Mouse (Mus musculus) MEL (cell line): ENCODE results near the gene Rpl26. TPM values are rescaled to one million over a fixed set of nuclear protein-coding genes. Genes with fewer than 3 reads are reported as not detected.

Source experiments
- DNase-seq: peaks from one replicate; pipeline ENCODE4 v3.0.0; 2011; ENCODE audit warnings: low read depth, low spot score
- H3K27ac ChIP-seq: 2 replicates; pipeline ENCODE4 v1.5.1; 2012; ENCODE audit warnings: low read depth, mild to moderate bottlenecking, control low read depth, low read length, moderate library complexity; ENCODE audit not compliant: control insufficient read depth
- H3K27me3 ChIP-seq, 2 experiments: fragments of 150-350 bp in 1 of 2; sonication (generic) in 1 of 2; 2 replicates each; pipeline ENCODE4 v1.6.1; 2012; ENCODE audit warnings: low read length in 2 of 2, mild to moderate bottlenecking in 2 of 2, improper control_type of control experiment in 1 of 2, moderate library complexity in 1 of 2; ENCODE audit not compliant: insufficient read depth in 2 of 2, control insufficient read depth in 1 of 2
- H3K36me3 ChIP-seq, 2 experiments: 2 replicates each; pipeline ENCODE4 v1.6.1; 2012 to 2014; ENCODE audit warnings: low read length in 2 of 2, improper control_type of control experiment in 1 of 2, inconsistent platforms in 1 of 2, mild to moderate bottlenecking in 1 of 2; ENCODE audit not compliant: insufficient read depth in 2 of 2, control insufficient read depth in 1 of 2
- H3K4me1 ChIP-seq, 2 experiments: fragments of 150-350 bp in 1 of 2; sonication (generic) in 1 of 2; 2 replicates each; pipeline ENCODE4 v1.6.1; 2012; ENCODE audit warnings: low read length in 2 of 2, improper control_type of control experiment in 1 of 2, mild to moderate bottlenecking in 1 of 2; ENCODE audit not compliant: insufficient read depth in 2 of 2, control insufficient read depth in 1 of 2
- H3K4me3 ChIP-seq, 2 experiments: fragments of 150-350 bp in 1 of 2; sonication (generic) in 1 of 2; 2 replicates each; pipeline ENCODE4 v1.5.1; 2012; ENCODE audit warnings: low read depth in 2 of 2, low read length in 2 of 2, mild to moderate bottlenecking in 2 of 2, moderate library complexity in 2 of 2, control low read depth in 1 of 2, improper control_type of control experiment in 1 of 2; ENCODE audit not compliant: control insufficient read depth in 1 of 2, insufficient read depth in 1 of 2
- H3K79me2 ChIP-seq: 2 replicates; pipeline ENCODE4 v1.6.1; 2012; ENCODE audit warnings: mild to moderate bottlenecking, low read length, moderate library complexity; ENCODE audit not compliant: control insufficient read depth, poor library complexity, insufficient read depth
- H3K9ac ChIP-seq: 2 replicates; pipeline ENCODE4 v1.6.1; 2012; ENCODE audit warnings: low read depth, mild to moderate bottlenecking, control low read depth, low read length, moderate library complexity; ENCODE audit not compliant: control insufficient read depth, poor library complexity, severe bottlenecking
- H3K9me3 ChIP-seq: fragments of 150-350 bp; sonication (generic); replicated peaks from 2 replicates; pipeline ENCODE4 v1.6.1; 2012; ENCODE audit warnings: mild to moderate bottlenecking, low read length, improper control_type of control experiment, moderate library complexity; ENCODE audit not compliant: insufficient read depth
- CHD1 ChIP-seq: IDR thresholded peaks from 2 replicates; pipeline ENCODE4 v1.6.1; 2012; ENCODE audit warnings: low read depth, mild to moderate bottlenecking, inconsistent platforms, low read length, improper control_type of control experiment
- CHD2 ChIP-seq: IDR thresholded peaks from 2 replicates; pipeline ENCODE4 v1.6.1; 2011; ENCODE audit warnings: low read length, improper control_type of control experiment
- CTCF ChIP-seq, 3 experiments: IDR thresholded peaks in 2 of 3; conservative IDR thresholded peaks in 1 of 3; 2 replicates each; pipeline ENCODE4 v1.5.1; 2011 to 2012; ENCODE audit warnings: low read length in 3 of 3, low read depth in 2 of 3, mild to moderate bottlenecking in 2 of 3, improper control_type of control experiment in 1 of 3, inconsistent platforms in 1 of 3, mixed read lengths in 1 of 3, moderate library complexity in 1 of 3; ENCODE audit not compliant: control insufficient read depth in 1 of 3, insufficient read depth in 1 of 3, poor library complexity in 1 of 3, severe bottlenecking in 1 of 3
- E2F4 ChIP-seq: IDR thresholded peaks from 2 replicates; pipeline ENCODE4 v1.6.1; 2011; ENCODE audit warnings: low read depth, low read length, improper control_type of control experiment, borderline replicate concordance
- ELF1 ChIP-seq: IDR thresholded peaks from 2 replicates; pipeline ENCODE4 v1.6.1; 2014; ENCODE audit warnings: low read depth, mild to moderate bottlenecking, inconsistent platforms, low read length, improper control_type of control experiment, moderate library complexity
- ETS1 ChIP-seq: IDR thresholded peaks from 2 replicates; pipeline ENCODE4 v1.6.1; 2012; ENCODE audit warnings: low read depth, mild to moderate bottlenecking, inconsistent platforms, low read length, improper control_type of control experiment, moderate library complexity
- GATA1 ChIP-seq: IDR thresholded peaks from 2 replicates; pipeline ENCODE4 v1.6.1; 2011; ENCODE audit warnings: low read depth, low read length, improper control_type of control experiment
- HCFC1 ChIP-seq: IDR thresholded peaks from 2 replicates; pipeline ENCODE4 v1.6.1; 2012; ENCODE audit warnings: low read depth, mild to moderate bottlenecking, inconsistent platforms, low read length, improper control_type of control experiment, moderate library complexity
- POLR2A ChIP-seq, 2 experiments: IDR thresholded peaks; 2 replicates each; pipeline ENCODE4 v1.6.1; 2011 to 2012; ENCODE audit warnings: low read length in 2 of 2, mild to moderate bottlenecking in 2 of 2, control low read depth in 1 of 2, improper control_type of control experiment in 1 of 2, low read depth in 1 of 2, moderate library complexity in 1 of 2; ENCODE audit not compliant: control insufficient read depth in 1 of 2, insufficient read depth in 1 of 2, poor library complexity in 1 of 2
- POLR2AphosphoS2 ChIP-seq: IDR thresholded peaks from 2 replicates; pipeline ENCODE4 v1.6.1; 2011; ENCODE audit warnings: low read length, improper control_type of control experiment
- POLR2AphosphoS5 ChIP-seq: IDR thresholded peaks from 2 replicates; pipeline ENCODE4 v1.6.1; 2012; ENCODE audit warnings: low read depth, borderline replicate concordance, mild to moderate bottlenecking, inconsistent platforms, low read length, moderate library complexity, mixed read lengths
- RAD21 ChIP-seq: IDR thresholded peaks from 2 replicates; pipeline ENCODE4 v1.6.1; 2011; ENCODE audit warnings: mild to moderate bottlenecking, low read depth, low read length, improper control_type of control experiment
- TBP ChIP-seq: IDR thresholded peaks from 2 replicates; pipeline ENCODE4 v1.8.0; 2011; ENCODE audit warnings: low read depth, low read length, improper control_type of control experiment
- UBTF ChIP-seq: IDR thresholded peaks from 2 replicates; pipeline ENCODE4 v1.6.1; 2012; ENCODE audit warnings: low read depth, mild to moderate bottlenecking, inconsistent platforms, low read length, improper control_type of control experiment, moderate library complexity, borderline replicate concordance; ENCODE audit not compliant: insufficient read depth
- ZC3H11A ChIP-seq: IDR thresholded peaks from 2 replicates; pipeline ENCODE4 v1.6.1; 2012; ENCODE audit warnings: low read depth, mild to moderate bottlenecking, inconsistent platforms, low read length, improper control_type of control experiment
- ZKSCAN1 ChIP-seq: IDR thresholded peaks from 2 replicates; pipeline ENCODE4 v1.6.1; 2012; ENCODE audit warnings: low read depth, mild to moderate bottlenecking, inconsistent platforms, low read length, improper control_type of control experiment, moderate library complexity
- ZNF384 ChIP-seq: IDR thresholded peaks from 2 replicates; pipeline ENCODE4 v1.6.1; 2012; ENCODE audit warnings: low read depth, mild to moderate bottlenecking, inconsistent platforms, low read length, improper control_type of control experiment
- polyA plus RNA-seq, 2 experiments: library from polyadenylated mRNA; stranded (reverse) in 1 of 2; unstranded in 1 of 2; fragments of >175 nt in 1 of 2; fragments of >200 nt in 1 of 2; gene quantifications; 2 replicates each; pipeline versions ENCODE4 v1.2.1 to v1.2.4; 2012; ENCODE audit warnings: low replicate concordance in 2 of 2, low read depth in 1 of 2; ENCODE audit not compliant: insufficient read length in 2 of 2, insufficient read depth in 1 of 2, missing spikeins in 1 of 2
- total RNA-seq: library from RNA; depleted of rRNA; stranded (reverse); fragments of 300-350 nt; gene quantifications from 2 replicates; pipeline ENCODE4 v1.2.3, GENCODE M21; 2012

Rpl26 gene
- total and polyA plus RNA-seq, 3 experiments = 3,167 to 5,512 TPM; not detected in 1

DNA sequence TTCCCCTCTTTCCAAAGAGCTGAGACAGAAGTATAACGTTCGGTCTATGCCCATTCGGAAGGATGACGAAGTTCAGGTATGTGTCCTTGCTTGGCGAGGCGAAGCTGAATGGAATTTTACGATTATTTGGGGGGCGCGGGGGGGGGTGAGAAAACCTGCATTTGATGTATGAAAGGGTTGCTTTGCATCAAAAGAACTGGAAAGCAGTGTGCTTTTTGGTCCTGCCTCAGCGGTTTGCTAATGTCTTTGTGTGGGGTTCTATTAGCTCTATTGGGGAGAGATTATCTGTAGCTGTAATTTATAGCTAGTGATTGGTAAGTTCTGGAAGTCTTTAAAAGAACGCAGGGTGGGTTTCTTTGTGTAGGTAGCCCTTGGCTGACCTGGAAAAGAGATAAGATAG is 984 bp downstream of the Rpl26 start (continued):
- TF ChIP-seq ELF1 (no peak), RAD21 (no peak), UBTF (no peak), CHD1 (0 out of 2 replicates have a peak, but pooled peaks have one; percentile 54), POLR2AphosphoS2 (no peak), ZKSCAN1 (no peak), ETS1 (no peak), E2F4 (no peak), ZNF384 (no peak), GATA1 (peak; percentile 56; the same call in 1 of the 2 replicates), ZC3H11A (no peak), HCFC1 (no peak)
- TF ChIP-seq, all 39 proteins: peak for 6

DNA sequence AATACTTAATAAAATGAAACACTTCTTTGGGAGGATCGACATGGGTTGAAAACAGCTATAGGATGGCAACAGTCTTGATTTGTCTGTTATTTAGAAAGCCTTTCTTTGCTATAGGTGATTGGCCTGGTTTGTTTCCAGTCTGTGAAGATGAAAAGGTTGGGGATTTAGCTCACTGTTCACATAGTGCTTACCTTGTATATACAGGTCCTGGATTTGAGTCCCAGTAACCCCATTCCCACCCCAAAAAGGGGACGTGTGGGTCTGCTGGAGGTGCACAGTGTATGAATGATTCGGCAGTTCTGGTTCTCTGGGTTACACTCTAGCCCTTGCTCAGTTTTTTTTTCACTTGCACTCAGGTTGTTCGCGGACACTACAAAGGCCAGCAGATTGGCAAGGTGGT is 1.4 kb downstream of the Rpl26 start:
- Histone ChIP-seq H3K27ac (peak overlapping the region; percentile 81), H3K9me3 (no peaks in the 10 kb centered on the region), H3K27me3 (no peaks in the 10 kb centered on the region), H3K36me3 (peaks cover 25 to 41% of the 10 kb centered on the region in 2 experiments), H3K4me1 (peaks cover 0 to 43% of the 10 kb centered on the region in 2 experiments; a peak in 2 of 4 replicates), H3K79me2 (peaks cover 22% of the 10 kb centered on the region), H3K4me3 (peak overlapping the region; percentile 84 to 88), H3K9ac (peak overlapping the region; percentile 92)
- TF ChIP-seq POLR2AphosphoS5 (no peak), TBP (peak; percentile 22; the same call in 1 of the 2 replicates), POLR2A (IDR thresholded peaks at IDR 0.05; ENCODE audit: control insufficient read depth in 1 of 2, insufficient read depth in 1 of 2, low read depth in 1 of 2, low read length in 2 of 2, poor library complexity in 1 of 2) (peak in 1 of 2 experiments; percentile 29; a peak in 1 of 4 replicates)
- peak; percentile 54 for DNase-seq

- Histone ChIP-seq H3K36me3 (peaks cover 25 to 34% of the 10 kb centered on the region in 2 experiments), H3K4me1 (peaks cover 0 to 34% of the 10 kb centered on the region in 2 experiments; a peak in 2 of 4 replicates), H3K27ac (peak overlapping the region; percentile 34), H3K9ac (peak overlapping the region; percentile 92), H3K9me3 (no peaks in the 10 kb centered on the region), H3K79me2 (peaks cover 22% of the 10 kb centered on the region), H3K27me3 (no peaks in the 10 kb centered on the region), H3K4me3 (peak overlapping the region in 1 of 2 experiments; percentile 13; a peak in 2 of 4 replicates)
- TF ChIP-seq ZKSCAN1 (no peak), CTCF (IDR thresholded peaks at IDR 0.05 in 2 of 3, conservative IDR thresholded peaks at IDR 0.05 in 1 of 3; ENCODE audit: control insufficient read depth in 1 of 3, insufficient read depth in 1 of 3, low read depth in 2 of 3, low read length in 3 of 3, poor library complexity in 1 of 3, severe bottlenecking in 1 of 3) (no peak), CHD2 (no peak), TBP (0 out of 2 replicates have a peak, but pooled peaks have one; percentile 25), POLR2AphosphoS2 (peak; percentile 53; the same call in 1 of the 2 replicates), ZC3H11A (no peak), POLR2A (IDR thresholded peaks at IDR 0.05; ENCODE audit: control insufficient read depth in 1 of 2, insufficient read depth in 1 of 2, low read depth in 1 of 2, low read length in 2 of 2, poor library complexity in 1 of 2) (peak in 1 of 2 experiments; percentile 48; a peak in 1 of 4 replicates)
- DNase-seq = peak; percentile 45
Observed at GRCm38 (mm10) chr11:68903775-68904174, 2.4 kb downstream of the Rpl26 start.
